Mouse (Mus musculus): ENCODE measurements at regions not wholly inside any gene's neighbourhood (a gene's known extent, or its start where the extent isn't known, plus 50 kb on each side); places are given as distances from the start of the nearest gene placed in this dataset.
"Not testable (repeated sequence)": the region's sequence is repeated elsewhere in the genome, so short reads cannot be mapped to it uniquely, and the experiment has no call there.

DNA sequence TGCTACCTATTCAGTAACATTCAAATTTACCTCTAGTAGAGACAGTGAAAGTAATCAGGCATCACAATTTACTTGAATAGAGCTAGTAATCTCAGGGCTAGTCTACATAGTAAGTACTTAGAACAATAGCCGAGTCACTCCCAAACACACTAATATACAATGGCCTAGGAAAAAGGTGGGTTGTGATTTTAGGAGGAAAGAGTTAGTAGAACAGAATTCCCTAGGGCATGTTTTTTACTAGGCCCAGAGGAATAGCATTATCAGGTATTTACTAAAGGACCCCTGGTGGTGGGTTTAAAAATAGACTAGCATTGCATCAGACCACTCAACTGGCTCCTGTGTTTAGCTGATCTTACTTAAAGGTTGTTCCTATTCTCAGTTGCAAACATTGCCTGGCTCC, 535.8 kb downstream of the Mat2b start:
- DNase-seq, result not testable (repeated sequence)

DNA sequence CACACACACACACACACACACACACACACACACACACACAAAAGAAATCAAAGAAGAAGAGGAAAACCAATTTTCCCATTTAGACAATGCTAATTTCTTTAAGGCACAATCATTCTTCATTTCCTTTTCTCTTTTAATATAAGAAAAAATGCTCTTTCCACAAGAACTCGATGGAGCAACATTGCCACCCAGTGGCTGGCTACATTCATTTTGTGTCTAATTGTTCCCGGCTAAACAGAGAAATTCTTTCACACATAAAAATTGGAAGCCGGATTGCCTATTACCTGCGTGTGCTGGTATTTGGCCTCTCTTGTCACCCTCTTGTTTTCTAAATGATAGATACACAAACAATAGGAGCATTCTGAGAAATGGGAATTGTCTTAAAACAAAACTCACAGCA, 545.7 kb downstream of the Mat2b start:
- peak in 1 of 2 experiments; percentile 24 for DNase-seq

DNA sequence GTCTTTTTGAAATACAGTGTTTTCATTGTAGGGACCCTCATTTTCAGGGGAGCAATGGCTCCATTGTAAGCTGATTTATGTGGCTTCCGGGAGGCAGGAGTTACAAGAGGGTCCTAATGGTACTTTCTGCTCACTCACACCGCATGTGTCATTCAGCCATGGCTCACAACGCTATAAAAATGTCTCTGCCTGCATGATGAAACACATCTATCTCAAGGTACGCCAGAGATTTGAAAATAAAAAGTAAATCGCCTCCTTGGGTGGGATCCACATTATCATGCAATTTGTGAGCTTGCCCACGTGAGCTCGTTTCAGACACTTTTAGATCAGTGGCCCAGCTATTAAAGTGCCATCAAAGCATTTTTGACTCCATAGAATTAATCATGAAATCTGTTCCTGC, 557.2 kb downstream of the Mat2b start:
- no peak for DNase-seq

DNA sequence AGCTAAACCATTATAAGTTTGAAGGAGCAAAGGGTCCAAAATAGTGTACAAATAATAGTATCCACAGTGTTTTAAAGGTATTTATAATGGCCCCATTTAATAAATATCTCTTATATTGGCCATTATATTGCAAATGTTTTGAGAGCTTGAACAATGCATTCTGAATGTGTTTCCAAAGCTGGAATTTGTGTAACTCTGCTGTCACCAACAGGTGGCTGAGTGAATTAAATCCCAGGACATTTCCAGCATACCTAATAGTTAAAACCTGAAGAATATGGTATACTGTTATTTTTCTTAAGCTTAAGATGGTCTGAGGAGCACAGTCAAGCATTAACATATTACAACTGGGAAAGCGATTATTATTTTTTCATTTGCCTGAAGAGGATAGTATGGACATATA, 592.4 kb downstream of the Mat2b start:
- DNase-seq, result no peak

DNA sequence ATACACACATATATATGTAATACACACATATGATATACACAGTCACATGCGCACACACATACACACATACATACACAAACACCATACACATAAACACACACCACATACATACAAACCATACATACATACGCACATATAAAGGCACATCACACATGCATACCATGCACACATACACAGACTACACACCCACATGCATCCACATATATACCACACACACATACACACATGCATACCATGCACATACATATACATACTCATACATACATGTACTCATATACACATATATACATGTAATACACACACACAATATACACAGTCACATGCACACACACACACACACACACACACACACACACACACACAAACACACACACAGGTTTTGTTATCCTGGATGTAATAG, 620.7 kb downstream of the Mat2b start:
- DNase-seq, result no peak

DNA sequence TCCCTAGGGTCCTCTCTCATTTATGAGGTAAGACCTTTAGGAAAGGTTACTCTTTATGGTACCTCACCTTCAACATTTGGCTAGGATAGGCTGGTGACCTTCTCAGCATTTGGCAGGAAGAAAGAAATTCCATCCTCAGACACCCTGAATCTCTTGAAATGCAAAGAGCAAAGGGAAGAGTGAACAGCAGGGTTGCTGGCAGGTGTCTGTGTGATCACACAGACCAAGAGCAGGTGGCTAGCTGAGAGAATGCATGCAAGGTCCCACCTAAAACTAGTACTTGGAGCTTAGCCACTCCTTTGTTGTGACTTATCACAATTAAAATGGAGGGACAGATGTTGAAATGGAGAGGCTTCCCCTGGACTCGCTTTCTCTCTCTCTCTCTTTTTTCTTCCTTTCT, 644.5 kb downstream of the Mat2b start:
- no peak for DNase-seq

DNA sequence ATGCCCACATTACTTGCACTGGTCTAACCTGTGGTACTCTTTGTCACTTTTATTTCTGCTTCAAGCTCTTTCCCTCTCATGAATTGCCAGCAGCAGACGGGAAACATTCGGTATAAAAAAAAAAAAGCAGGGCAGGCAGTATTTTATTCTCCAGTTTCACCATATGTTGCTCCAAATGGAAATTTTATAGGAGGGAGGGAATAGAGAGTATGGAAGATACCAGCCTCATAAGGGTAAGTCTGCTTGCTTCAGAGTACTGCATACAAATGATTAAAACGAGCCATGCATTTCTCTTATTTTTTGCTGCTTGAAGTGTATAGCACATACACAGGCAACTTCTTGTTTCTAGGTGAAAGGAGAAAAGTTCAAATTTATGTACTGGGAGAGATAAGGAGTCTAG, 667.5 kb downstream of the Mat2b start:
- no peak for DNase-seq

DNA sequence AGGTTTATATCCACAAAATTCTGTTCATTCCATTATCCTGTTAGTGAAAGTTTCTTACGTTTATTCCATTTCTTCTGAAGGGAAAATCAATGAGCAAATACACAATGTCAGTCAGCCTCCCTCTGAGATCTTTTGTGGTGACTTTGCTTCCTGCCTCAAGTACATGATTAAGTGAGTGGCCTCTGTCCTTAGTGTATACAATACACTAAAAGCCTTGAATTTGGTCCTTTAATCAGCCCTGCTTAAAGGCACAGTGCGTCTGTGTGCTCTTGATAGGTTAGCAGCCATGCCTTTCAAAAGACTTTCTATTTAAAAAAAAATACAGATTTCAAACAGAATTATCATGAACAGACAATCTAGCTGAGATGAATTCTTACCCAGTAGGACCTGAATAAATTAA, 695.5 kb downstream of the Mat2b start:
- no peak for DNase-seq

DNA sequence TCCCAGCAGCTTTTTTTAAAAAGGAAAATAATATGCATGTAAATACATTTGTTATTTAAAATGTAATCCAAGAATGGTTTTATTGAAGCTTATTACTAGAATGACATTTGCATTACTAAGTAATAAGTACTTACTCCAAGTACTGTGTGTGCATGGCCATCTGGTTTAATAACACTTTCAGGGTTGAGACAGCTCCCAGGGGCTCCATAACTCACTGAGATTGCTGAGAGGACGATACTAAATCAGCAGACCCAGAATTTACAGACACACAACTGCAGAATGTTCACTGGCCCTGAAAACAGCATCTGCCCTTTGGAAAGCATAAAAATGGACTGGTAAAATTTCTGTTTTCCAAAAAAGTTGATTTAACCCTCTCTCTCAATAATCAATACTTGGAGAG, 696.4 kb downstream of the Mat2b start:
- no peak for DNase-seq

DNA sequence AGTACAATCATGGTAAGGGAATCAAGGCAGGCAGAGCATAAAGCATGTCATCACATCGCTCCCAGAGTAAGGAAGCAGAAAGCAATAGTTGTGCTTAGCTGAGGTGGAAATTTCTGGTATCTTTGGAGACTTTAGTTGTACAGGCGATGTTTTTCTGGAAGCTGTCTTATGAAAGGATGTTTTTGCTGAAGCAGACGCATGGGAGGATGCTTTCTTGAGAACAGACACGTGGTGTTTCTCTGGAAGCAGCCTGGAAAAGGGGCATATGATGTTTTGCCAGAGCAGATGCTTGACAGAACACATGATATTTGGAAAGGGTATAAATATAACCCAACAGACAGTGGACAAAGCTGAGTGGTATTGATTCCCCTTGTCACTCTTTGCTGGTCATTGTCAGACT, 722.4 kb downstream of the Mat2b start:
- no peak for DNase-seq

DNA sequence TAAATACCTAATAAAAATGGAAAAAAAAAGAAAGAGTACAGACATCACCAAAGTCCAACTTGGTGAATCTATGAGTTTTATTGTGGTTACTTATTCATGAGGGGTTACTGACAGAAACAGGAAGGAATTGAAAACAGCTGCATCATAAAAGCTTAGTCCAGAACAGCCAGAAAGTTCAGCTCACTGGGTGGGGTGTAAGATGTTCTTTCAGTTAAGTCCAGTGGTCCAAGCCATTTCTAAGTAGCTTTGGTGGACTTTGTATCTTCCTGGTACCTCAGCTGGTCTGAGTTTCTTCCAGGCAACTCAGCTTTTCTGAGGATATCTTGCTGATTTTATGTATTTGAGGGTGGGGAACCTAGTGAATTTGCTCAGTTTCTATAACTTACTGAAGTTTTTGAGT, 731.3 kb downstream of the Mat2b start:
- no peak for DNase-seq

DNA sequence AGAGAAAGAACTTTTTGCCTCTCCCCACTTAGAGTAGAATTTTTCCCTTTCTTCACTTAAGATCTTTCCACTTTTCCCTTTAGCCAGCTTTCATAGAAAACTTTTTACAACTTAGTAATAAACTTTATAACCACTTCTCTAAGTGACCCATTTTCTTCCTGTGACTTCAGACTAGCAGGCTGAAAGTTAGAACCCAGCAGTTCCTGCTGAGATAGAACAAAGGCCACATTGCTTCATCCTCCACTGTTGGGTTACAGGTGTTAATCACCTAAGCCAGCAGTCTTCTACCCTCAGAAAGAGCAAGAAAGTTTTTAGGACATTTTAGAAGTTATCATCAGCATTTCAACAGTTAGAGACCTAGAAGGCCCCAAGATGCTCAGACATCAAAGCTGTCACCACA, 740.6 kb downstream of the Mat2b start:
- no peak for DNase-seq

DNA sequence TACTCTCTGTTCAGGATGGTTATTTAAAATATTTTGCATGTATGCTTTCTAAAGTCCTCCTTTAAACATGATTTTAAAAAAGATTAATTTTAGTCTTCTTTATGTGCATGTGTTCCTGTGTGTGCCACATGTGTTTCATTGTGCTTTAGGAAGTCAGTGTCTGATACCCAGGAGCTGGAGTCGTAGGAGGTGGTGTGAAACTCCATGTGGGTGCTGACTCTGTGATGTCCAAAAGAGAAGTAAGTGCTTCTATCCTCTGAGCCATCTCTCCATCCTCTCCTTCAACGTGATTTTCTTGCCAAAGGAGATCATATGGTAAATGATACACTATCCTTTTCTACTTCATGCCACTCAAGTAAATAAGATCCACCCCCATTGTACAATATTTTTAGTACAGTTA, 750.8 kb downstream of the Mat2b start:
- DNase-seq, result no peak

DNA sequence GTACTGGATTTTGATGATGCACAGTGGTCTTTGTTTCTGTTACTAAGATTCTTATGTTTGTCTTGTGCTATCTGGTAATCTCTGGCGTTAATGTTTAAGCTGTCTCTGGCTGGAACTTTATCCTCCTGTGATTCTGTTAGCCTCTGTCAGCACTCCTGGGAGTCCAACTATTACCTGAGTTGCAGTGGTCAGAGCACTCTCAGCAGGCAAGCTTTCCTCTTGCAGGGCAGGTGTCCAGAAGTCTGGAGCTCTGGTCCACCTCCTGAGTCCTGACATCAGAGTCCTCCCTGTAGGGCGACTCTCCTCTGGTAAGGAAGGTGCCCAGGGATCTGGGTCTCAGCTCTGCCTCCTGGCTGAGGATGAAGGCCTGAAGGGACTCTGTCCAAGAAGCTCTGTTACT, 760.8 kb downstream of the Mat2b start:
- DNase-seq, result no peak

DNA sequence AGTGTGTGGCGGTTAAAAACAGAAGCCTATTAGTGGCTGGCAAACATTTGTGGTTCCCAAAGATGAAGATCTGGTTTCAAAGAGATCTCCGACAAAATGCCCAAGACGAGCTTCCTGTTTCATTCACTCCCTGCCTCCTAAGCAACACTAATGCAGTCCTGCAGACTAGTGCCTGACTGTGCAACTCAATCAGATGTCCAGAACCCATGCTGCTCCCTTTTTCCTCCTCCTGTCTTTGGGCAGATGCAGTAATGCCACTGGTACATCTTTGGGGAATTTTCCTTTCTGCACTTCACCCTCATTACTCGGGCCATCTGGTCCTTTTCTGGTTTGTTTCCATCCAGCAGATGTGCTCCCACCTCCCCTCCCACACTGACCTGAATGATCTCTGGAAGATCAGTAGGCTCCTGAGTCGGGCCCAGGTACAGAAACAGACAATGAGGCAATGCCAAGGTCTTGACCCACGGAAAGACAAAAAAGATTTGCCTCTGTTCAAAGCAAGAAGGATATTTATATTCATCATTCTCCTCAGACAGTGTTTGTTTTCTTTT, 771.0 kb downstream of the Mat2b start:
- DNase-seq, result no peak

DNA sequence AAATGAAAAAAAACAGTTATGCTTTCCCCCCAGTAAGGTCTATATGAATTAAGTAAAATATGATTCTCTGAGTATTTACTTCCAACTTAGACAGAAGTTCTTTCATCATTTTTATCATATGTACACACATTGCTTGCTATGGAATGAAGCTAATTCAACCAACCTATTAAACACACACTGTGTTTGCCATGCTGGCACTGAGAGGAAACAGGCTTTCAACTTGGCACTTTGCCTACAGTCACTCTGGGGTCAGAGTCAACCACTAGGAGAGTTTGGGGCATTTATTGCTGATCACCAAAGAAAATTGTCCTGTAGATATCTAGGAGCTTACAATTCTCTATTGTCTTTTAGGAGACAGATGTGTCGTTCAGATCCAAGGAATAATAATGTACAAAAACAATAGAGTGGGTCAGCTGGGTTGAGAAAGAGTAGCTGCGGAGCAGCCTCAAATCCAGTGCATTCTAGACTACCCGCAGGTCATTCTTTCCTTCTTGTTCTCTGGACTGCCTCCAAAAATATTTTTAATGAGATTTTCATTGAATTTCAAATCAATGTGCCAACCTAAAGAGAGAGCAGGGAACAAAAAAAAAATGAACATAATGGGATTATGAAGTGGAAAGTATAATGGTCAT, 777.2 kb downstream of the Mat2b start:
- no peak for DNase-seq

DNA sequence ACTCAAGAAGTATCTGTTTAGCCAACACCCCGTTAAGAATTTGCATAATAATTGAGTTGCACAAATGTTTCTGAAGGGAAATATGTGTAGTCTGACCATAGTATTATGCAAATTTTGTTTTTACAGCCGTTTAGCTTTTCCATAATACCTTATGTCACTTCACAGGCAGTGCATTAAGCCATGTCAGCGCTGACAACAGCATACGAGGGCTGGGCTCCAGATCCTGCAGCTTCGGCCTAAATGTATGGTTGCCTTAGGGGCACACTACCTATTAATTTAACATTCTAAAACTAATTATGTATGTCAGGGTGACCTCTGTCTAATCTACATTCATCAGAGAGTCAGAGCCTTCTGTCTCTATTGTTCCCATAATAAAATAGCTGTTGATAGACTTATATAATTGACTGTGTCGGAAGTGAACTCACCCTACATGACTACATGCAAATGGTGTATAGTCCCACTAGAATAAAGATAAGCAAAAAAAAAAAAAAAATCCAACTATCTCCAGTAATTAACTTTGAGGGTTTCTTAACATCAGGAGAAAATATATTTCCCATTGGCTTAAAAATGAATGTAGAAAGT, 795.3 kb downstream of the Mat2b start:
- DNase-seq, result no peak

DNA sequence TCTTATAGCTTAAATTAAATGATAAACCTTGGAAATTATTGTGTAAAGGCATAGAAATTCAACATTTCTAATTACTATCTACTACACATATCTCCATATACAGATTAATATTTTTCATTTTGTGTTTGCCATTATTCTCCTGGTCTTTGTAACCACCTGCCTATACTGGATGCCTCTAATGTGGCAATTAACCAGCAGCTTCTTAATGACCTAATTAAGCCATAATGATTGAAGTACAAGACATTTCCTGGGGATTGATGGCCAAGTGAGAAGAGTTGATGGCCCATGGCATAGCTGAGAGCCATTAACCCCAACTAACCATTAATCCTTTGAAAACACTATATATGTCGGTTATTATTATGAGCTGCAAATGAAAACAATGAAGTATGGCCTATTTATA, 811.7 kb downstream of the Mat2b start:
- DNase-seq, result no peak

DNA sequence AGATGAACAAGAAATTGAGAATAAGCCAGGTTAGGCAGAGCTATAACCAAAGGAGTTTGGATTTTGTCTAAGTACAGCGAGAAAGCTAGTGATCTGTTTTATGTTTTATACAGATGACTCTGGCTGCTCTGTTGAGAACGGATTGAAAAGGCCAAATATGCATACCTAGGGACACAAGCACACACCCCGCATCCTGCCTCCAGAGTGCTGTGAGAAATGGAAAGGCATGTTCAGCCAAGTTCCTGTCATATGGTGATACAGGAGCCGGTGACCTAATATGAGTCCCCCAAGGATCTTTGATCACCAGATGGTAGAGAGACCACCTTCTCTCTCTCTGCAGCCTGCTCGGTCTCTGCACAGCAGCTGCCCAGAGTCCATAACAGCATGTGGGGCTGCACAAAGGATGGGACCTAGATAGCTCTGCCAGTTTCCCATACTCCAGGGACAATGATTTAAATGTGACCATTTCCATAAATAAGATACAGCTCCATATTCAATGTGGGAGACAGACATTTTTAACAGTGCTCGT, 826.5 kb downstream of the Mat2b start:
- no peak for DNase-seq

Data from heart, adult 18-20 months (tissue).